In genomic region chr7:45639561-45640027, GRCm38 (mm10) we compare ENCODE assay signal across 9 mouse cellular contexts. TPM values are rescaled to one million over a fixed set of nuclear protein-coding genes. Genes with fewer than 3 reads are reported as not detected.
A peak's percentile ranks its signal among the peaks of the same experiment; 100 is the strongest.
DNase-seq lines count a peak whose midpoint lies in the region; ATAC-seq and TF ChIP-seq lines count a peak whose summit lies in the region.
"Had no signal": no experiment of that assay in that cellular context is flagged by ENCODE, and none has a peak within 500 bp of the region (broad histone marks: within the 10 kb centered on the region; RNA-seq: fewer than 3 reads in every experiment).

TSS of gene Mamstr (plus strand) at chr7:45639977.

- no peak for TF ChIP-seq CTCF in intestine, postnatal 0 days (IDR thresholded peaks at IDR 0.05; ENCODE audit: low read depth)

- peak; percentile 36 for DNase-seq in retina, postnatal 1 day
- no peak for DNase-seq in retina, embryonic 14.5 days (ENCODE audit: low spot score)
- DNase-seq in gastrocnemius, postnatal 14 days: peak; percentile 89
- DNase-seq in T-cell, adult 2 months (ENCODE audit: low spot score): no peak
- DNase-seq in spleen, adult 18-20 months: no peak
- DNase-seq: layer of hippocampus, adult 9-11 months had no signal

- H3K27ac ChIP-seq in intestine, embryonic 15.5 days: no peak within 1 kb of the TSS
- H3K27ac ChIP-seq in intestine, postnatal 0 days (ENCODE audit: low read depth, low read length): no peak within 1 kb of the TSS
- H3K27ac ChIP-seq in stomach, embryonic 16.5 days (ENCODE audit: low read length): peak within 1 kb of the TSS; percentile 38; the same call in 1 of the 2 replicates

- H3K36me3 ChIP-seq in intestine, embryonic 15.5 days: peaks cover 3% of the 10 kb centered on the region; the same call in 1 of the 2 replicates
- 0 out of 2 replicates have a peak, but pooled peaks cover 2% of the 10 kb centered on the region for H3K36me3 ChIP-seq in intestine, postnatal 0 days (ENCODE audit: control insufficient read depth, insufficient read depth)
- H3K36me3 ChIP-seq in stomach, embryonic 16.5 days (ENCODE audit: control insufficient read depth, insufficient read depth, low read length): 0 out of 2 replicates have a peak, but pooled peaks cover 3% of the 10 kb centered on the region

- intact Hi-C loops in gastrocnemius, postnatal 14 days (cut with DNase I; ENCODE audit: low total_unique reads): no loop called here

- H3K9me3 ChIP-seq in intestine, embryonic 15.5 days: no peaks in the 10 kb centered on the region
- H3K9me3 ChIP-seq in intestine, postnatal 0 days (ENCODE audit: control insufficient read depth): no peaks in the 10 kb centered on the region
- H3K9me3 ChIP-seq in stomach, embryonic 16.5 days (replicated peaks; ENCODE audit: control insufficient read depth, low read length): no peaks in the 10 kb centered on the region

- H3K9ac ChIP-seq in intestine, embryonic 15.5 days: no peak within 1 kb of the TSS; the same call in 1 of the 2 replicates
- no peak within 1 kb of the TSS for H3K9ac ChIP-seq in intestine, postnatal 0 days (ENCODE audit: low read depth, low read length)
- H3K9ac ChIP-seq in stomach, embryonic 16.5 days (ENCODE audit: low read length): no peak within 1 kb of the TSS

- no peak for ATAC-seq in intestine, embryonic 15.5 days
- no peak for ATAC-seq in intestine, postnatal 0 days
- no peak for ATAC-seq in stomach, embryonic 16.5 days (ENCODE audit: insufficient read depth, low FRiP score)

- H3K4me1 ChIP-seq in intestine, embryonic 15.5 days (replicated peaks): peaks cover 44% of the 10 kb centered on the region
- H3K4me1 ChIP-seq in intestine, postnatal 0 days (replicated peaks; ENCODE audit: control insufficient read depth, insufficient read depth, low read length): no peaks in the 10 kb centered on the region
- peaks cover 49% of the 10 kb centered on the region for H3K4me1 ChIP-seq in stomach, embryonic 16.5 days (ENCODE audit: control insufficient read depth, insufficient read depth, low read length)

- WGBS in intestine, embryonic 15.5 days: 38% methylated on average over 19 of the region's 19 CpGs
- 46% methylated on average over 19 of the region's 19 CpGs for WGBS in intestine, postnatal 0 days
- WGBS in stomach, embryonic 16.5 days: 28% methylated on average over 19 of the region's 19 CpGs

- H3K27me3 ChIP-seq in intestine, embryonic 15.5 days (replicated peaks): no peaks in the 10 kb centered on the region
- H3K27me3 ChIP-seq in intestine, postnatal 0 days (replicated peaks; ENCODE audit: control insufficient read depth, insufficient read depth, low read length): peaks cover 38% of the 10 kb centered on the region; the same call in 1 of the 2 replicates
- H3K27me3 ChIP-seq in stomach, embryonic 16.5 days (ENCODE audit: control insufficient read depth, insufficient read depth, low read length): no peaks in the 10 kb centered on the region

- no peak within 1 kb of the TSS for H3K4me3 ChIP-seq in intestine, embryonic 15.5 days (replicated peaks)
- H3K4me3 ChIP-seq in intestine, postnatal 0 days (ENCODE audit: low read depth, low read length): no peak within 1 kb of the TSS
- no peak within 1 kb of the TSS for H3K4me3 ChIP-seq in stomach, embryonic 16.5 days (replicated peaks; ENCODE audit: low read length)

- H3K4me2 ChIP-seq in intestine, embryonic 15.5 days (replicated peaks): peak within 1 kb of the TSS; percentile 3; the same call in 1 of the 2 replicates
- no peak within 1 kb of the TSS for H3K4me2 ChIP-seq in intestine, postnatal 0 days (replicated peaks; ENCODE audit: low read depth)
- no peak within 1 kb of the TSS for H3K4me2 ChIP-seq in stomach, embryonic 16.5 days (ENCODE audit: low read depth, low read length)

RNA-seq across cellular contexts. Expression of gene Mamstr, which starts in this region (rescaled TPM):
- 5.2 and 7.3 TPM in 2 replicates for polyA plus RNA-seq in intestine, embryonic 15.5 days (2015; fragmentation: Nextera tagmentation; extraction: Ambion mirVana)
- polyA plus RNA-seq in intestine, postnatal 0 days (2015; fragmentation: Nextera tagmentation; extraction: Ambion mirVana): 2.8 and 3.7 TPM in 2 replicates
- total RNA-seq in gastrocnemius, postnatal 14 days (2021): 10 to 100 TPM; 60.3 to 85.3 TPM
- polyA plus RNA-seq in stomach, embryonic 16.5 days (2015; fragmentation: Nextera tagmentation; extraction: Ambion mirVana): 10.9 and 14.2 TPM in 2 replicates

Comparison
In these comparisons a context has a peak if more than half of its experiments do, and no peak if none do; other contexts are left out.
1. DNase-seq: peak in retina, postnatal 1 day (single experiment) and gastrocnemius, postnatal 14 days (single experiment); none in retina, embryonic 14.5 days (single experiment), T-cell, adult 2 months (single experiment) and spleen, adult 18-20 months (0 of 2).